Mouse (Mus musculus): ENCODE results near the gene Tnfsf15. TPM values are rescaled to one million over a fixed set of nuclear protein-coding genes. Genes with fewer than 3 reads are reported as not detected.

The Tnfsf15 gene
- 0.02 and 0.03 TPM in 2 replicates for polyA plus RNA-seq (2015; fragmentation: Nextera tagmentation; extraction: Ambion mirVana)

GRCm38 (mm10) chr4:63744693-63745171 is at the start of gene Tnfsf15:
TSS of gene Tnfsf15 (minus strand) at chr4:63745113.
- DNase-seq (no peak), ATAC-seq (ENCODE audit: low read depth) (no peak)
- Histone ChIP-seq H3K9ac (no peak within 1 kb of the TSS), H3K9me3 (replicated peaks) (no peaks in the 10 kb centered on the region), H3K4me3 (replicated peaks) (no peak within 1 kb of the TSS), H3K4me1 (replicated peaks) (0 out of 2 replicates have a peak, but pooled peaks cover 3% of the 10 kb centered on the region), H3K36me3 (no peaks in the 10 kb centered on the region), H3K27ac (no peak within 1 kb of the TSS), H3K27me3 (no peaks in the 10 kb centered on the region), H3K4me2 (no peak within 1 kb of the TSS)
- WGBS (ENCODE audit: insufficient replicate concordance): 57% methylated on average over 8 of the region's 8 CpGs

- ATAC-seq (ENCODE audit: low read depth): no peak
- WGBS (ENCODE audit: insufficient replicate concordance): 79% methylated on average over 3 of the region's 3 CpGs
These were observed 47.4 kb upstream of the Tnfsf15 start for GRCm38 (mm10) chr4:63792328-63792727.

DNA sequence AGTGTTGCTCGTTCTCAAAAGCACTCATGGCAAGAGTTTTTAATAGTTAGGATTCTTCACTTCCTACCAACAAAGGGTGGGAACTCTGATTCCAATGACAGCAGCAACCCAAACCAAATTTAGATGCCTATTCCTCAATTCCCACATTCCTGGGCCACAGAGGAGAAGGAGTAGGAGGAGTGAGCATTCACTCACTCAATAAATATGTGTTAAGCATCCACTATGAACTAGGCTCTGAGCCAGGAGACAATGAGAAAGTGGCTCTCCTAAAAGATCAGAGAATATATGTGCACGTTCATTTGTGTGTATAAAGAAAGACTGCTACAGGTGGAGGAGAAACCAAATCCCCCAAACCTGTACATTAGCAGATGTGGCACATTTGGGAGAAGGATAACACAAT is 40.6 kb upstream of the Tnfsf15 start:
- no peaks in the 10 kb centered on the region for H3K36me3 ChIP-seq
- H3K4me2 ChIP-seq: no peak overlapping the region
- DNase-seq: no peak
- H3K9ac ChIP-seq: no peak overlapping the region
- H3K27ac ChIP-seq: no peak overlapping the region
- 39% methylated on average over 2 of the region's 2 CpGs for WGBS (ENCODE audit: insufficient replicate concordance)
- H3K4me3 ChIP-seq (replicated peaks): no peak overlapping the region
- no peaks in the 10 kb centered on the region for H3K27me3 ChIP-seq
- ATAC-seq (ENCODE audit: low read depth): no peak
- H3K4me1 ChIP-seq (replicated peaks): no peaks in the 10 kb centered on the region
- H3K9me3 ChIP-seq (replicated peaks): no peaks in the 10 kb centered on the region

More at GRCm38 (mm10) chr4:63792328-63792727, 47.4 kb upstream of the Tnfsf15 start:
- Histone ChIP-seq H3K9me3 (replicated peaks) (no peaks in the 10 kb centered on the region), H3K4me1 (replicated peaks) (no peaks in the 10 kb centered on the region), H3K4me2 (no peak overlapping the region), H3K4me3 (replicated peaks) (no peak overlapping the region), H3K36me3 (no peaks in the 10 kb centered on the region), H3K27ac (no peak overlapping the region), H3K9ac (no peak overlapping the region), H3K27me3 (no peaks in the 10 kb centered on the region)
- no peak for DNase-seq

- Histone ChIP-seq H3K9ac (no peak overlapping the region), H3K27ac (no peak overlapping the region), H3K4me1 (replicated peaks) (no peaks in the 10 kb centered on the region), H3K36me3 (no peaks in the 10 kb centered on the region), H3K27me3 (no peaks in the 10 kb centered on the region), H3K9me3 (replicated peaks) (no peaks in the 10 kb centered on the region), H3K4me2 (no peak overlapping the region), H3K4me3 (replicated peaks) (no peak overlapping the region)
- ATAC-seq (ENCODE audit: low read depth) (no peak), DNase-seq (no peak)
- WGBS (ENCODE audit: insufficient replicate concordance): 65% methylated on average over 5 of the region's 5 CpGs
These were observed 38.9 kb upstream of the Tnfsf15 start for GRCm38 (mm10) chr4:63783826-63784225.

DNA sequence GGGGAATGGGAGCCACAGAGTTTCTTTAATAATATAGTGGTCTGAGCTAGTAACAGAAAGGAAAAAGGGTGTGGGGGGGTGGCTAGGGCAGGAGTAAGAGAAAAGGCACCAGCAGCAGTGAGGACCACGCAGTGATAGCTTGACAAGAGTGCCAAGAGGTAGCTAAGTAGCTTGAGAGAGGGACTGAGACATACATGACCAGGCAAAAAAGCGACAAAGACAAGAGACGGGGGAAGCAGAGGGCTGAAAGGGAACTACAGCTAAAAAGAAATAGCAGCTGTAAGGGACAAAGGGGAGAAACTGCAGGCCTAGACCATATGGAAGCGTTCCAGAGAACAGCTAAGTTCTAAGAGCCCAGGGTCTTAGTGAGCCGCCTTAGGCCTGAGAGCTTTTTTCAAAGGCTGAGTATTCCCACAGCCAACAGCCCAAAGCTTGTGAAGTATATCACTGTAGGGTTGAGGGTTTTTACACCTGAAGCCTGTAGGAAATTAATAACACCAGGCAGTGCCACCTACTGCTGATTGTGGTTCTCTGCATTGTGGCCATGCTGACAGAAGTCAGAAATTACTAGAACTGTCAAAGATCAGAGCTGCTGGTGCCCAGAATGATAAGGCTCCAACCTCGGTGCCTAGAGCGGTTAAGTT is 38.2 kb upstream of the Tnfsf15 start:
- Histone ChIP-seq H3K4me3 (replicated peaks) (no peak overlapping the region), H3K27ac (no peak overlapping the region), H3K9me3 (replicated peaks) (no peaks in the 10 kb centered on the region), H3K36me3 (no peaks in the 10 kb centered on the region), H3K9ac (no peak overlapping the region), H3K4me2 (no peak overlapping the region), H3K4me1 (replicated peaks) (no peaks in the 10 kb centered on the region), H3K27me3 (no peaks in the 10 kb centered on the region)
- ATAC-seq (ENCODE audit: low read depth) (no peak), DNase-seq (no peak)
- WGBS (ENCODE audit: insufficient replicate concordance): 59% methylated on average over 7 of the region's 7 CpGs

- 61% methylated on average over 8 of the region's 8 CpGs for WGBS (ENCODE audit: insufficient replicate concordance)
- ATAC-seq (ENCODE audit: low read depth): no peak
- Histone ChIP-seq H3K9ac (no peak overlapping the region), H3K4me1 (replicated peaks) (no peaks in the 10 kb centered on the region), H3K4me2 (no peak overlapping the region), H3K27me3 (no peaks in the 10 kb centered on the region), H3K27ac (no peak overlapping the region), H3K9me3 (replicated peaks) (no peaks in the 10 kb centered on the region), H3K4me3 (replicated peaks) (no peak overlapping the region), H3K36me3 (no peaks in the 10 kb centered on the region)
- DNase-seq: no peak
These were observed 32.3 kb upstream of the Tnfsf15 start for GRCm38 (mm10) chr4:63777223-63777622.

- no peak overlapping the region for H3K27ac ChIP-seq
- H3K36me3 ChIP-seq: no peaks in the 10 kb centered on the region
- H3K4me3 ChIP-seq (replicated peaks): no peak overlapping the region
- no peaks in the 10 kb centered on the region for H3K27me3 ChIP-seq
- H3K4me1 ChIP-seq (replicated peaks): no peaks in the 10 kb centered on the region
- no peak overlapping the region for H3K4me2 ChIP-seq
- WGBS (ENCODE audit: insufficient replicate concordance): 38% methylated on average over 8 of the region's 8 CpGs
- no peak overlapping the region for H3K9ac ChIP-seq
- H3K9me3 ChIP-seq (replicated peaks): no peaks in the 10 kb centered on the region
- DNase-seq (no peak), ATAC-seq (ENCODE audit: low read depth) (no peak)
These were observed 28.6 kb upstream of the Tnfsf15 start for GRCm38 (mm10) chr4:63773306-63774090.

GRCm38 (mm10) chr4:63772514-63772913 is 27.6 kb upstream of the Tnfsf15 start:
- Histone ChIP-seq H3K27ac (no peak overlapping the region), H3K4me1 (replicated peaks) (no peaks in the 10 kb centered on the region), H3K9ac (no peak overlapping the region), H3K27me3 (no peaks in the 10 kb centered on the region), H3K9me3 (replicated peaks) (no peaks in the 10 kb centered on the region), H3K4me2 (no peak overlapping the region), H3K36me3 (no peaks in the 10 kb centered on the region), H3K4me3 (replicated peaks) (no peak overlapping the region)
- no peak for ATAC-seq (ENCODE audit: low read depth)
- no peak for DNase-seq
- WGBS (ENCODE audit: insufficient replicate concordance): 48% methylated on average over 2 of the region's 2 CpGs

GRCm38 (mm10) chr4:63771291-63771690 is 26.4 kb upstream of the Tnfsf15 start:
- H3K4me2 ChIP-seq: no peak overlapping the region
- no peaks in the 10 kb centered on the region for H3K36me3 ChIP-seq
- no peak overlapping the region for H3K9ac ChIP-seq
- H3K4me3 ChIP-seq (replicated peaks): no peak overlapping the region
- DNase-seq (no peak), ATAC-seq (ENCODE audit: low read depth) (no peak)
- H3K9me3 ChIP-seq (replicated peaks): no peaks in the 10 kb centered on the region
- no peaks in the 10 kb centered on the region for H3K27me3 ChIP-seq
- H3K27ac ChIP-seq: no peak overlapping the region
- no peaks in the 10 kb centered on the region for H3K4me1 ChIP-seq (replicated peaks)
- 59% methylated on average over 4 of the region's 4 CpGs for WGBS (ENCODE audit: insufficient replicate concordance)

DNA sequence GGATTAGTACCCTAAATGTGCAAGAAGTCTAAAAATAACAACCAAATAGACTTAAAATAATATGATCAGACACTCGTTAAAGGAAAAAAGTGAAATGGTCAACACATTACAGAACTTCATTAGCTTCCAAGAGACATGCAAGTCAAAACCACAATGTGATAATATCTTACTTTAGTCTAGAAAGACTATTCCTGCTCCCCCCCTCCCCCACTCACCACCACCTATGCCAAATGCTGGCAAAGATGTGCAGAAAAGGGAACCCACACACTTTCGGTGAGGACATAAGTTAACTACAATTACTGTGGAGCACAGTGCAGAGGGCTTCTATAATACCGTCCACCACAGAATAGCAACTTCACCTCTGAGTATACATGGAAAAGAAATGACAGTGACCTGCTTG is 24.2 kb upstream of the Tnfsf15 start:
- Histone ChIP-seq H3K36me3 (no peaks in the 10 kb centered on the region), H3K4me3 (replicated peaks) (no peak overlapping the region), H3K9me3 (replicated peaks) (no peaks in the 10 kb centered on the region), H3K27me3 (no peaks in the 10 kb centered on the region), H3K4me1 (replicated peaks) (no peaks in the 10 kb centered on the region), H3K4me2 (no peak overlapping the region), H3K9ac (no peak overlapping the region), H3K27ac (no peak overlapping the region)
- WGBS (ENCODE audit: insufficient replicate concordance): 27% methylated on average over 3 of the region's 3 CpGs
- no peak for ATAC-seq (ENCODE audit: low read depth)
- DNase-seq: no peak

DNA sequence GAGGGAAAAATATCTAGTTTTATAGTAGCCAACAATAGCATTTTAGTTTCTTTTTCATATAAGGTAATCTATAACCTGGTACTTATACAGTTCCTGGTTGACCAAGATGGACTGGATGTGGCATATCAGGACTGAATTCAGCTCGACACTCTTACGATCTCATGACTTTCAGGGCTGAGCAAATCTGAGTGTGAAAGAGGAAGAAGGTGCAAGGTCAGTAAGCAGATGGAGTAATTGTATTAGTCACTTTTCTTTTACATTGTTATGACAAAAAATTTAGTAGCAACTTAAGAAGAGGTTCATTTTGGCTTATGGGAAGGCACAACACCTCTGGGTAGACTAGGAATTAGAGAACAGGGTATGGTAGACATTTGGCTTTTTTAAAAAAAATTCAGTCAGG is 20.1 kb upstream of the Tnfsf15 start:
- Histone ChIP-seq H3K4me2 (no peak overlapping the region), H3K9me3 (replicated peaks) (no peaks in the 10 kb centered on the region), H3K4me1 (replicated peaks) (no peaks in the 10 kb centered on the region), H3K27ac (no peak overlapping the region), H3K9ac (no peak overlapping the region), H3K4me3 (replicated peaks) (no peak overlapping the region), H3K27me3 (no peaks in the 10 kb centered on the region), H3K36me3 (no peaks in the 10 kb centered on the region)
- ATAC-seq (ENCODE audit: low read depth): no peak
- WGBS (ENCODE audit: insufficient replicate concordance): 53% methylated on average over 2 of the region's 2 CpGs
- no peak for DNase-seq

DNA sequence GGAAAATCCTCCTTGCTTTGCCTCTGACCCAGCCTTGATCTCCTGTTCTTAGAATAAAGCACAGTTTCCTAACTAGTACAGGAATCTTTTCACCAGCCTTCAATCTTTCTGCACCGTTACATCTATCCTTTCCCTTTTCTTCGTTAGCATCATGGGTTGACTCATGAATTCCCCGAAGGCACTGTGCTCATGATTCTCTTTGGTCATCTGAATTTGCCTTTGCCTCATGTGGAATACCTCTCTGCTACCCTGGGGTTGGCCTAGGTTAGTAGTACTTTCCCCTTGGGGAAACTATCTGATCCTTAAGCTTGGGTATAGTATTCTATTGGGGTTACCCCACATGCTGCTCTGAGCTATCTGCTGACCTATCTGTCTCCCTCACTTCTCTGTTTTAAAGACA is 15.0 kb upstream of the Tnfsf15 start:
- Histone ChIP-seq H3K4me3 (replicated peaks) (no peak overlapping the region), H3K27ac (no peak overlapping the region), H3K36me3 (no peaks in the 10 kb centered on the region), H3K9me3 (replicated peaks) (no peaks in the 10 kb centered on the region), H3K9ac (no peak overlapping the region), H3K4me2 (no peak overlapping the region), H3K4me1 (replicated peaks) (no peaks in the 10 kb centered on the region), H3K27me3 (no peaks in the 10 kb centered on the region)
- 61% methylated on average over 3 of the region's 3 CpGs for WGBS (ENCODE audit: insufficient replicate concordance)
- DNase-seq (no peak), ATAC-seq (ENCODE audit: low read depth) (no peak)
